Mouse (Mus musculus) lung, adult 2 months (tissue): Measurements from ENCODE around the gene Tfap4.

Experiments used
- CTCF ChIP-seq: fragments of 200-500 bp; IDR thresholded peaks from 2 replicates; pipeline ENCODE4 v1.5.1; 2011; ENCODE audit warnings: mild to moderate bottlenecking, low read length, control low read depth; ENCODE audit not compliant: insufficient read depth
- POLR2A ChIP-seq: fragments of 200-500 bp; IDR thresholded peaks from 2 replicates; pipeline ENCODE4 v1.6.1; 2011; ENCODE audit warnings: low read depth, mild to moderate bottlenecking, control low read depth, low read length, borderline replicate concordance; ENCODE audit errors: extremely low read depth

- TF ChIP-seq CTCF (peak; percentile 70), POLR2A (no peak)
These were observed 46.9 kb upstream of the Tfap4 start for GRCm38 (mm10) chr16:4606431-4607084.
